Mouse (Mus musculus) Patski (cell line): ENCODE data around the gene Tagap. TPM values are rescaled to one million over a fixed set of nuclear protein-coding genes. Genes with fewer than 3 reads are reported as not detected.

ENCODE experiments used
- ATAC-seq: fragments of 100-300 bp; one replicate; pipeline ENCODE4 v1.8.0; 2021
- CTCF ChIA-PET: fragments of 350-600 bp; sonication (Branson Sonifier 250); formaldehyde crosslinking; loops from one replicate; lab custom pipeline; 2022; ENCODE audit warnings: inconsistent platforms; lab: Charles Lee
- POLR2A ChIA-PET: fragments of 350-600 bp; sonication (Branson Sonifier 250); formaldehyde crosslinking; loops from one replicate; lab custom pipeline; 2022; ENCODE audit warnings: antibody characterized with exemption, inconsistent platforms; lab: Charles Lee
- DNase-seq: peaks from one replicate; pipeline ENCODE4 v3.0.0-alpha.2; 2011; ENCODE audit warnings: low read depth, low spot score
- H3K27me3 ChIP-seq: fragments of 371-371 bp; one replicate; pipeline ENCODE4 v1.5.1; 2021
- CTCF ChIP-seq: fragments of 100-300 bp; IDR thresholded peaks from one replicate; pipeline ENCODE4 v1.5.1; 2021
- in situ Hi-C: fragments of 300-500 bp; cut with MboI; formaldehyde crosslinking; loops from 3 replicates; pipeline ENCODE4 v1.11.1; 2018; ENCODE audit warnings: low pct_unique_long_range_greater_than_20kb, mixed read lengths
- polyA plus RNA-seq: library from polyadenylated mRNA; unstranded; gene quantifications from one replicate; pipeline ENCODE4 v1.2.3, GENCODE M21; 2021

Tagap gene
- polyA plus RNA-seq, 1 experiment from 2014 or later = 3.5 TPM

DNA sequence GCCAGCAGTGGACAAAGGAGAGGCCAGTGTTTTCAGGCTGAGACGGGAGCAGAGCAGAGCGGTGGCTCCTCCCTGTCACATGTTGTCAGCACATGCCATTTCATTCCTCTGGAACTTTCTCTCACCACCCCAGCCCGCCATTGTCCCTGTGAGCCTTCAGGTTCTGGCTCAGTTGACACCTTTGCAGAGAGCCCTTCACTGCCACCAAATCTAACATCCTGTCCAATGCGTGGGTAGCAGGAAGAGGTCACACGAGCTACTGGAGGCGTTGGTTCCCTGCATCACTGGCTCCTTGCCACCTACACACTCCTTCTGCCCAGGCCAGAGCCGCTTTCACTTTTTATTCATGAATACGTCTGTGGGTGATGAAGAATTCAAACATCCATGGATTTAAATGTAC lies 33.1 kb upstream of the Tagap start:
- CTCF ChIA-PET = no interaction called here
- POLR2A ChIA-PET = no interaction called here
- no peaks in the 10 kb centered on the region for H3K27me3 ChIP-seq
- no peak for TF ChIP-seq CTCF
- in situ Hi-C loops = no loop called here
- ATAC-seq = no peak
- DNase-seq = no peak

DNA sequence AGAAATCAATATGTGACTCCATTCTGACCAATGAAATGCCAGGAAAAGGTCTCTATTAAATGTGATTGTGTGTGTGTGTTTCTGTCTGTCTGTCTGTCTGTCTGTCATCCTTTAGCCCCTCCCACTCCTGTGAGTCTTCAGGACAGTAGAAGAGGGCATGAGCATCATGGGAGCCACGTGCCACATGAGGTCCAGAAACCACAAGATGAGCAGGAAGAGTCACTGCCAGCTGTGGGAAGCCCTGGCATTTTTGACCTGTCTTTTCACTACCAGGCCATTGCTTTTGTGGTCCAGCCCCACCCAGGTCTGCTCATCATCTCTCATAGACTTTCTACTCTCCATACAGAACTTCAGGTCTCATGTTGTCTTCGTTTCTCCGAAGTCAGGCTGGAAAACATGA lies 31.7 kb upstream of the Tagap start:
- CTCF ChIA-PET = no interaction called here
- no peak for ATAC-seq
- POLR2A ChIA-PET = no interaction called here
- in situ Hi-C loops = no loop called here
- no peak for DNase-seq
- no peaks in the 10 kb centered on the region for H3K27me3 ChIP-seq
- TF ChIP-seq CTCF = no peak

DNA sequence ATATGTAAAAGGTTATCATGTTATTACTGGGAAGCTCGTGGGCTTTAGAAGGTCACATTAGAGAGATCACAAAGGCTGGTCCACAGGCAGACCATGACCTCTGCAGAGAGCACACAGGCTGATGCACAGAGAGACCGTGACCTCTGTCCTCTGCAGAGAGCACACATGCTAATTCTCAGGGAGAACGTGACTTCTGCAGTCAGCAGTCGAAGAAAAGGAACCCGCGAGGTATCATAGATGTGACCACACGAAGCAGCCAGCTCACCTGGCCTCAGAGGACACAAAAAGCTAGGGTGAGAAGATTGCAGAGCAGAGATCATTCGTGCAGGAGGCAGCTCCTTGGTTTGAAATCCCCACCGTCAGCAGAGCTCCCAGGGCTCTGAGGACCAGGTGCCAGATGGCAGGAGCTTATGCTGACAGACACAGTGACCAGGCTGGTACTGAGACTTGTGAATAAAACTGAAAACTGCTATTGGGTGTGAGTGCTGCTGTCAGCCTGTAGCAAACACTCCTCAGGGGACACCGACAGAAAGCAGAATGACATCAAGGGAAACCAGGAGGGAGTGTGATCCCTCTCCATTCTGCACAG lies 29.7 kb upstream of the Tagap start:
- CTCF ChIA-PET = no interaction called here
- ATAC-seq = no peak
- in situ Hi-C loops = no loop called here
- no peaks in the 10 kb centered on the region for H3K27me3 ChIP-seq
- POLR2A ChIA-PET = no interaction called here
- TF ChIP-seq CTCF = no peak
- DNase-seq = no peak

DNA sequence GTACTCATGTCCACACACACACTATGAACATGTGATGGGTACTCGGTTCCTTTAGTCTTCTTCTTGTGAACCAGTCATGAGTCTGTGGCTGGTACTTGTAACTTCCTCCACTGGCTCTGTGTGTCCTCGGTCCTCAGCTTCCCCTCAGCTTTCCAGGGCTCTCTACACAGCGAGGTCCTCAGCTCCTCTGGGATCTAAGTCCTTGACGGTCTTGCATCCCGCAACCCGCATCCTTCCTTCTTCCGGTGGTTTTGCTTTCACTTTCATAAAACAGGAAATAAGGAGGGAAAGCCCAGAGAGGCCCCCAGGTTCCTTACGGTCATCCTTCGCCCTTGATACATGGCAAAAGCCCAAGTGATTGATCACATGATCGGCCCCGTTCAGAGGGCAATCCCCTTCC lies 28.7 kb upstream of the Tagap start:
- TF ChIP-seq CTCF = no peak
- ChIA-PET CTCF (interaction anchor here (1.3 kb wide), 1 partner anchor 27 kb away, joined by 3 read pairs; no protein-coding TSS in a partner anchor), POLR2A (no interaction called here)
- DNase-seq (no peak), ATAC-seq (no peak)
- in situ Hi-C loops = no loop called here
- H3K27me3 ChIP-seq = no peaks in the 10 kb centered on the region

DNA sequence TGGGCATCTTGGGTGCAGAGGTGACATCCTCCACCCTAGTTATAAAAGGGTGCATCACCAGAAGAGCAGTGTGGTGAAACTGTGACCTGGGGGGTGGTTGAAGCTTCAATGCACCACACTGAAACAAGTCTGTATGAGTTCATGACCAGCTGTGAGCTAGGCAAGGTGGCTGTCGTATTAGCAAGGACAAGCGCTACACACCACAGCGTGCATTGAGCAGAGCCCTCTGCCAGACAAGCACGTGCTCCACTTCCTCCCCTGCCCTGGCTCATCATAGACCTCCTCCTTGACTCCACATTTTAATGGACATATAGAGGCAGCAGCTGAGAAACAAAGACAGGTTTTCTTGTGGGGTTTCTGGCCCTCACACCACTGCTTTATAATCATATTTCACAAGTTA lies 28.0 kb upstream of the Tagap start:
- TF ChIP-seq CTCF = no peak
- ChIA-PET CTCF (interaction anchor here (1.3 kb wide), 1 partner anchor 27 kb away, joined by 3 read pairs; no protein-coding TSS in a partner anchor), POLR2A (no interaction called here)
- no peaks in the 10 kb centered on the region for H3K27me3 ChIP-seq
- no peak for ATAC-seq
- no peak for DNase-seq
- in situ Hi-C loops = no loop called here

DNA sequence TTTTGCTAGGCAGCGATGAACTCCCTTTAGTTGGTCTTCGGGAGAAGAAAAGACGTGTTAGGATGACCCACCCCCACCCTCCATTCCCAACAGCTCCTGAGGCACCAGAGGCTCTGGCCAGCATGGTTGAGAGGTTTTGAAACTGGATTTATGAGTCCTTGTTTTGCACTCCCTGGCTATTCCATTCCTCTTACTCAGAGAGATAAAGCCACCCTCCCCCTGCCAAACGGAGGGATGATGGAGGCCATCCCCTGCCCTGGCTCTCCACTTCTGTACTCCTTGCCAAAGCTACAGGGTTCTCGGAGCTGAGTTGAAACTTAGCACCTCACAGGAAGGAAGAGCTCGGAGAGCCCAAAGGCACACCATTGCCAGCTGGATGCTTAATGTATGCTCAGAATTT lies 26.6 kb upstream of the Tagap start:
- POLR2A ChIA-PET = no interaction called here
- no peak for TF ChIP-seq CTCF
- no peak for DNase-seq
- in situ Hi-C loops = no loop called here
- no peaks in the 10 kb centered on the region for H3K27me3 ChIP-seq
- CTCF ChIA-PET = interaction anchor here (1.4 to 1.5 kb wide), 2 partner anchors 12 to 29 kb away, joined by 5 read pairs; no protein-coding TSS in a partner anchor
- ATAC-seq = peak; percentile 73

DNA sequence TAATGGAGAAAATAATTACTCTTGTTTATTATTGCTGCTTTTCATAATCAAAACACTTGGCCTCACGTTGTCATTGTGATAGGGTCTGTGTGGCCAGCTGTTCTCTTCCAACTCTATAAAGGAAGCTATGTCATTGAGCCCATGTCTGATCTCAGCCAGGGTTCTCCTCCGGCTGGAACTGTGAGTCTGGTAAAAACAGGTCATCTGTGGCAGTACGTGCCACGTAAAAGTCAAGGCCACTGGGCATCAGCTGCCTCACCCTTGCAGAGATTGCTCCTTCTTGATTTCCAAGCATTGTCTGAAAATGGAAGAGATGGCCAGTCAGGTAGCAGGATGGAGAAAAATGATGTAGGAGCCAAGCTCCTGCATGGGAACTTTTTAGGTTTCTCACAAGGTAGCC lies 25.8 kb upstream of the Tagap start:
- ChIA-PET POLR2A (no interaction called here), CTCF (interaction anchor here (1.3 to 1.5 kb wide), 2 partner anchors 15 to 30 kb away, joined by 4 to 5 read pairs; no protein-coding TSS in a partner anchor)
- in situ Hi-C loops = no loop called here
- no peaks in the 10 kb centered on the region for H3K27me3 ChIP-seq
- no peak for DNase-seq
- TF ChIP-seq CTCF = no peak
- ATAC-seq = no peak

DNA sequence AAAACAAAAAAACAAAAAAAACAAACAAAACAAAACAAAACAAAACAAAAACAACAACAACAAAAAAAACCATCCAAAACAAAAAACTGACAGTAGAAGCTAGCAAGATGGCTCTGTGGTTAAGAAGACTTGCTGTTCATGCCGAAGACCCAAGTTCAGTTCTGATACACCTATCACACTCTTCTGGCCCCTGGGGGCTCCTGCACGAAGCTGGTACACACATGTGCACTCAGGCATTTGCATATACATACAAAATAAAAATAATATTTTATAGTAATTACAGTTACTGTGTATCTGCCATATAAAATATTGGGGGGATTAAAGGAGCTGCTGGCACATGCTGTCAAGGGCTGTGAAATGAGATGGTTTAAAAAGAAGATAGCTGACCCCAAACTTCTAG lies 24.3 kb upstream of the Tagap start:
- in situ Hi-C loops = no loop called here
- DNase-seq = no peak
- H3K27me3 ChIP-seq = no peaks in the 10 kb centered on the region
- POLR2A ChIA-PET = no interaction called here
- no peak for ATAC-seq
- CTCF ChIA-PET = no interaction called here
- TF ChIP-seq CTCF = no peak

DNA sequence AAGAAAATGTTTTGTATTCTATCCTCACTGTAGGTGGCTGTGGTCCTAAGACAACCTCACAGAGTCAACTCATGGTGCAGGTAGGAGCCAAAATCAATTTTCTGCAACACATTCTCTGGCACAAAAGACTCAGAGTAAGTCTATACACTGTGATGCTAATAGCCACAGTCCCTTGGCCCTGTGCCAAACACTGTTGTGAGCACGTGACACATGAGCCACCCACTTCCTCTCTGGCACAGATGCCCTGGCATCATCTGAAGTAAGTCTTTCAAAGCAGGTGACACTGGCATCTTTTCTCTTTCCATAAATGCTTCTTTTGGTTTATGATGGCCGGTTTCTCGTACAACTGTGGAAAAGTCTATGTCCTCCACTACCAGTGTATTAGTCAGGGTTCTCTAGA lies 23.4 kb upstream of the Tagap start:
- in situ Hi-C loops = no loop called here
- POLR2A ChIA-PET = no interaction called here
- H3K27me3 ChIP-seq = no peaks in the 10 kb centered on the region
- no peak for ATAC-seq
- DNase-seq = no peak
- no peak for TF ChIP-seq CTCF
- CTCF ChIA-PET = no interaction called here

DNA sequence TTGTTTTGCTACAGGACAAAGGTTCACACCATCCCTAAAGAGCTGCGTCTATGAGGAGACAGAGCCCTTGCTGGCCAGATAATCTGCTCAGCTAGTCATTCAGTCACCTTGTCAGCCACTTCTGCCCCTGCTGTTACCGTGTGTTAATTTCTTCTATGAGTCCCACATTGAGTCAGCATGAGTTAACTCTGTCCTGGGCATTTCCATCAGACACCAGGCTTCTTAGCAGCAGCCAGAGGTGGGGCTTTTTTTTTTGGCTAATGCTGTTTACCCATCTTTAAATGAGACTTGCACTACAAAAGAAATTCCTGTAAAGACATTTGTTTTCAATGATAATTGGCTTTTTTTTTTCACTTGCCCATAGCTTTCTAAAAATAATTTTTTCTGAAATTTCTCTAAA lies 20.8 kb upstream of the Tagap start:
- ATAC-seq (no peak), DNase-seq (no peak)
- TF ChIP-seq CTCF = no peak
- H3K27me3 ChIP-seq = no peaks in the 10 kb centered on the region
- in situ Hi-C loops = no loop called here
- ChIA-PET CTCF (interaction anchor here (0.9 to 2.1 kb wide), 2 partner anchors 9 to 11 kb away, joined by 4 to 6 read pairs; no protein-coding TSS in a partner anchor), POLR2A (interaction anchor here (1.1 kb wide), 1 partner anchor 9 kb away, joined by 4 read pairs; no protein-coding TSS in a partner anchor)

DNA sequence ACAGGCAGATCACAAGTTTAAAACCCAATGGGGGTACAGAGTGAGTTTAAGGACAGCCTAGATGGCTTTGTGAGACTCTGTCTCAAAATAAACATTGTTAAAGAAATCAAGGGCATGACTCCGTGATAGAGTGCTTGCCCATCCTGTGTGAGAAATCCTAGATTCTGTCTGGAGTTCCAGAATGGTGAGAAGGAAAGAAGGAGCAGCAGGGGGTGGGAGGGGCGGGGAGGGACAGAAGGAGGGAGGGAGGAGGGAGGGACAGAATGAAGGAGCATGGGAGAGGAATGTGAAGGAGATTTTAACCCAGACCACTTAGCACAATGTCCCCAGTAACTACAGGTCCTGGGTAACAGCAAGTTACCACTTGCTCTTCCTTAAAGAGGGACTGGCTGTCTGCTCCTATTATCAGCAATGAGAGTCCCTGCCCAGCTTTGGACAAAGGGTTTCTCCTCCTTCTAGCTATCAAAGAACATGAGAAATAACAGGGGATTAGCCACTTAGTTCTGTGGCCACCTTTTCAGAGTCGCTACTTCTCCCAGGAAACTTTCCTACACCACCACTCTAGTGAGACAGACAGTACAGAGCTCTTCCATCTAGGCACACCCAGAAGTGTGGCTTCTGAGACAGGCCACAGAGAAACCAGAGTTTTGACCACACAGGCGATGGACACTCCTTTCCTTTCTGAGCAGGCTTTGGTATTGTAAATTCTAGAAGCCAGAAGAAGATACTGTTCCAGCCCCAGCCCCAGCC lies 19.7 kb upstream of the Tagap start:
- in situ Hi-C loops = no loop called here
- ATAC-seq = no peak
- ChIA-PET POLR2A (interaction anchor here (1.1 kb wide), 1 partner anchor 7 kb away, joined by 4 read pairs; no protein-coding TSS in a partner anchor), CTCF (no interaction called here)
- no peak for TF ChIP-seq CTCF
- H3K27me3 ChIP-seq = no peaks in the 10 kb centered on the region
- no peak for DNase-seq
